Mouse (Mus musculus) heart, embryonic 14.5 days (tissue): ENCODE data around the gene Uxs1. TPM values are rescaled to one million over a fixed set of nuclear protein-coding genes. Genes with fewer than 3 reads are reported as not detected.

Experiments used
- ATAC-seq: fragments of 200-750 bp; cut with Nextera tagmentation; 2 replicates; pipeline ENCODE4 v1.8.0; 2017; ENCODE audit warnings: low read depth, moderate TSS enrichment; ENCODE audit not compliant: insufficient number of reproducible peaks, insufficient read depth, low FRiP score
- H3K27ac ChIP-seq, 2 experiments: fragments of 200-500 bp in 1 of 2; fragments of 300-500 bp in 1 of 2; sonication (generic) in 1 of 2; replicated peaks in 1 of 2; 2 replicates each; pipeline ENCODE4 v1.5.1; 2012 to 2014; ENCODE audit warnings: low read depth in 2 of 2, low read length in 2 of 2, control low read depth in 1 of 2, mild to moderate bottlenecking in 1 of 2, mixed read lengths in 1 of 2; ENCODE audit not compliant: control insufficient read depth in 1 of 2, insufficient read depth in 1 of 2
- H3K27me3 ChIP-seq: fragments of 300-500 bp; sonication (generic); 2 replicates; pipeline ENCODE4 v1.6.1; 2014; ENCODE audit warnings: mild to moderate bottlenecking, low read length, control low read depth; ENCODE audit not compliant: control insufficient read depth, insufficient read depth
- H3K36me3 ChIP-seq: fragments of 300-500 bp; sonication (generic); 2 replicates; pipeline ENCODE4 v1.6.1; 2014; ENCODE audit warnings: mild to moderate bottlenecking, control low read depth, low read length, mixed read lengths; ENCODE audit not compliant: control insufficient read depth, insufficient read depth
- H3K4me1 ChIP-seq, 2 experiments: fragments of 200-500 bp in 1 of 2; fragments of 300-500 bp in 1 of 2; sonication (generic) in 1 of 2; 2 replicates each; pipeline ENCODE4 v1.6.1; 2012 to 2014; ENCODE audit warnings: low read length in 2 of 2, control low read depth in 1 of 2, mixed read lengths in 1 of 2; ENCODE audit not compliant: control insufficient read depth in 2 of 2, insufficient read depth in 2 of 2
- H3K4me2 ChIP-seq: fragments of 300-500 bp; sonication (generic); 2 replicates; pipeline ENCODE4 v1.6.1; 2014; ENCODE audit warnings: mild to moderate bottlenecking, low read length
- H3K4me3 ChIP-seq, 2 experiments: fragments of 200-500 bp in 1 of 2; fragments of 300-500 bp in 1 of 2; sonication (generic) in 1 of 2; 2 replicates each; pipeline ENCODE4 v1.5.1; 2012 to 2014; ENCODE audit warnings: low read length in 2 of 2, mild to moderate bottlenecking in 2 of 2, control low read depth in 1 of 2, low read depth in 1 of 2, moderate library complexity in 1 of 2; ENCODE audit not compliant: control insufficient read depth in 1 of 2, insufficient read depth in 1 of 2
- H3K9ac ChIP-seq: fragments of 300-500 bp; sonication (generic); 2 replicates; pipeline ENCODE4 v1.6.1; 2014; ENCODE audit warnings: mild to moderate bottlenecking, low read length
- H3K9me3 ChIP-seq: fragments of 300-500 bp; sonication (generic); 2 replicates; pipeline ENCODE4 v1.6.1; 2016; ENCODE audit warnings: low read length, control low read depth; ENCODE audit not compliant: control insufficient read depth
- WGBS: fragments of 180-500 bp; shearing (Covaris S2); extraction: QIAGEN DNeasy Blood & Tissue Kit; methylation state at CpG from one replicate; pipeline ENCODE4 v1.1.7; 2014; 5-methylcytosine and 5-hydroxymethylcytosine counted together
- polyA plus RNA-seq: library from polyadenylated mRNA; unstranded; fragments of >200 nt; fragmentation: Nextera tagmentation; extraction: Ambion mirVana; gene quantifications from 2 replicates; pipeline ENCODE4 v1.2.1, GENCODE M21; 2014

Uxs1 gene
- polyA plus RNA-seq, 1 experiment from 2014 or later, result 11.3 TPM

- no peak overlapping the region for H3K4me3 ChIP-seq
- no peaks in the 10 kb centered on the region for H3K9me3 ChIP-seq
- H3K4me2 ChIP-seq, result no peak overlapping the region
- ATAC-seq, result no peak
- 93% methylated on average over 1 of the region's 1 CpGs for WGBS
- peaks cover 15% of the 10 kb centered on the region; the same call in 1 of the 2 replicates for H3K36me3 ChIP-seq
- no peak overlapping the region for H3K9ac ChIP-seq
- H3K27me3 ChIP-seq, result no peaks in the 10 kb centered on the region
- no peaks in the 10 kb centered on the region for H3K4me1 ChIP-seq
- no peak overlapping the region for H3K27ac ChIP-seq
Measured at GRCm38 (mm10) chr1:43803906-43804474, 23.6 kb downstream of the Uxs1 start.

DNA sequence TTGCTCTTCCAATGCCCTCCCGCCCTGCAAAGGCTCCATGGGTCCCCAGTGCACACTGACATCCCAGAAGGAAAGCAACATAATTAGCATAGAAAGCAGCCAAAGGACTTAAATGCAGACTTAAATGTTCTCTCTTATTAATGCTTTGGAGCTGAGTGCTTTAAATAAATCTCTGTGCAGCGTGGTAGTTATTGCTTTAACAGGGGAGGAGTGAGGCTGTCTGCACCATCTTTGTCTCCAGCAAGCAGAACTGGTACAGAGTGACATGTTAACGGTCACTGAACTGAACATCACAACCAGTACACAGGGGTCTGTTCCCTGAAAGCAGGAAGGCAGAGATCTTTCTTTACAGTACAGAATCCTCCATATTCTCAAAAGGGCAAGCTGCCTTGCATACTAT is 29.6 kb downstream of the Uxs1 start:
- ATAC-seq, result no peak
- WGBS, result 78% methylated on average over 3 of the region's 3 CpGs

DNA sequence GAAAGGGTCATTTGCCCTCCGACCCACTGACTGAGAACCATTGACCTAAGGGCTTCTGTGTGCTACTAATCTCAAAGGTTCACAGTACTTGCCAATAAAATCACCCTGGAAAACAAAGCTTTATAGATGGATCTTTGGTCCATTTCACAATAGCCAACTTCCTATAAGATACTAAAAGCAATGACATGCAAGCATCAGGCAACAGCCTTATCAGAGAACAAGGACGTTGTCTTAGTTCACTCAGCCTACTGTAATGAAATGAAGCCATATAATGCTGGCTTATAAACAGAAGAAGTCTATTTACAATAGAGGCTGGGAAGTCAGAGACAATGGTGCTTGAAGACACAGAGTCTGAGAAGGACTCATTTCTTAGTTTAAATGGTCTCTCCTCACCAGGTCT is 37.8 kb downstream of the Uxs1 start:
- Histone ChIP-seq H3K36me3 (0 out of 2 replicates have a peak, but pooled peaks cover 4% of the 10 kb centered on the region), H3K27me3 (no peaks in the 10 kb centered on the region), H3K4me2 (no peak overlapping the region), H3K27ac (no peak overlapping the region), H3K9ac (no peak overlapping the region), H3K4me3 (no peak overlapping the region), H3K9me3 (no peaks in the 10 kb centered on the region), H3K4me1 (no peaks in the 10 kb centered on the region)
- no peak for ATAC-seq
- WGBS, result 72% methylated on average over 2 of the region's 2 CpGs

More for the DNA sequence above, 29.6 kb downstream of the Uxs1 start:
- no peak overlapping the region for H3K4me3 ChIP-seq
- H3K4me2 ChIP-seq, result no peak overlapping the region
- H3K36me3 ChIP-seq, result peaks cover 16% of the 10 kb centered on the region; the same call in 1 of the 2 replicates
- H3K27ac ChIP-seq, result no peak overlapping the region
- H3K27me3 ChIP-seq, result no peaks in the 10 kb centered on the region
- H3K4me1 ChIP-seq, result no peaks in the 10 kb centered on the region
- no peak overlapping the region for H3K9ac ChIP-seq
- no peaks in the 10 kb centered on the region for H3K9me3 ChIP-seq

- 87% methylated on average over 5 of the region's 5 CpGs for WGBS
- peaks cover 6% of the 10 kb centered on the region in 2 experiments; a peak in 1 of 4 replicates for H3K4me1 ChIP-seq
- ATAC-seq, result no peak
Measured at GRCm38 (mm10) chr1:43786711-43787110, 40.9 kb downstream of the Uxs1 start.

GRCm38 (mm10) chr1:43785316-43785715 is 42.3 kb downstream of the Uxs1 start:
- no peak overlapping the region for H3K4me2 ChIP-seq
- H3K27me3 ChIP-seq, result no peaks in the 10 kb centered on the region
- H3K4me3 ChIP-seq, result no peak overlapping the region
- H3K9ac ChIP-seq, result no peak overlapping the region
- ATAC-seq, result no peak
- H3K9me3 ChIP-seq, result no peaks in the 10 kb centered on the region
- 82% methylated on average over 5 of the region's 5 CpGs for WGBS
- H3K4me1 ChIP-seq, result peaks cover 12 to 13% of the 10 kb centered on the region in 2 experiments; a peak in 3 of 4 replicates
- H3K36me3 ChIP-seq, result 0 out of 2 replicates have a peak, but pooled peaks cover 4% of the 10 kb centered on the region
- no peak overlapping the region for H3K27ac ChIP-seq

More at GRCm38 (mm10) chr1:43786711-43787110, 40.9 kb downstream of the Uxs1 start:
- Histone ChIP-seq H3K9ac (no peak overlapping the region), H3K27ac (no peak overlapping the region), H3K36me3 (0 out of 2 replicates have a peak, but pooled peaks cover 4% of the 10 kb centered on the region), H3K27me3 (no peaks in the 10 kb centered on the region), H3K4me2 (no peak overlapping the region), H3K4me3 (no peak overlapping the region), H3K9me3 (no peaks in the 10 kb centered on the region)

GRCm38 (mm10) chr1:43783186-43783585 is 44.4 kb downstream of the Uxs1 start:
- H3K36me3 ChIP-seq, result peaks cover 15% of the 10 kb centered on the region
- 84% methylated on average over 3 of the region's 3 CpGs for WGBS
- no peak for ATAC-seq

GRCm38 (mm10) chr1:43782680-43783079 is 44.9 kb downstream of the Uxs1 start:
- no peak overlapping the region for H3K4me2 ChIP-seq
- H3K36me3 ChIP-seq, result peaks cover 15% of the 10 kb centered on the region
- WGBS, result 92% methylated on average over 3 of the region's 3 CpGs
- H3K9ac ChIP-seq, result no peak overlapping the region
- H3K27me3 ChIP-seq, result no peaks in the 10 kb centered on the region
- no peak for ATAC-seq
- no peaks in the 10 kb centered on the region for H3K9me3 ChIP-seq
- H3K27ac ChIP-seq, result no peak overlapping the region
- no peak overlapping the region for H3K4me3 ChIP-seq
- peaks cover 12 to 13% of the 10 kb centered on the region in 2 experiments; a peak in 3 of 4 replicates for H3K4me1 ChIP-seq

More at GRCm38 (mm10) chr1:43783186-43783585, 44.4 kb downstream of the Uxs1 start:
- H3K27me3 ChIP-seq, result no peaks in the 10 kb centered on the region
- H3K4me2 ChIP-seq, result no peak overlapping the region
- H3K27ac ChIP-seq, result no peak overlapping the region
- peaks cover 12 to 13% of the 10 kb centered on the region in 2 experiments; a peak in 3 of 4 replicates for H3K4me1 ChIP-seq
- H3K9me3 ChIP-seq, result no peaks in the 10 kb centered on the region
- H3K9ac ChIP-seq, result no peak overlapping the region
- H3K4me3 ChIP-seq, result no peak overlapping the region
